Mouse (Mus musculus) cortical plate, adult 2 months (tissue): Measurements from ENCODE around the gene Gucy1b1. TPM values are rescaled to one million over a fixed set of nuclear protein-coding genes. Genes with fewer than 3 reads are reported as not detected.

Source experiments
- H3K27ac ChIP-seq: fragments of 200-500 bp; 2 replicates; pipeline ENCODE4 v1.5.1; 2012; ENCODE audit warnings: low read length, control low read depth, inconsistent platforms; ENCODE audit not compliant: insufficient read depth
- H3K4me1 ChIP-seq: fragments of 200-500 bp; 2 replicates; pipeline ENCODE4 v1.6.1; 2011; ENCODE audit warnings: low read length; ENCODE audit not compliant: control insufficient read depth, insufficient read depth
- H3K4me3 ChIP-seq: fragments of 200-500 bp; 2 replicates; pipeline ENCODE4 v1.5.1; 2011; ENCODE audit warnings: mild to moderate bottlenecking, low read length, control low read depth; ENCODE audit not compliant: insufficient read depth
- CTCF ChIP-seq: fragments of 200-500 bp; IDR thresholded peaks from 2 replicates; pipeline ENCODE4 v1.5.1; 2011; ENCODE audit warnings: mild to moderate bottlenecking, control low read depth, low read length; ENCODE audit not compliant: insufficient read depth; ENCODE audit errors: extremely low read depth
- POLR2A ChIP-seq: fragments of 200-500 bp; IDR thresholded peaks from 2 replicates; pipeline ENCODE4 v1.6.1; 2011; ENCODE audit warnings: mild to moderate bottlenecking, low read length, control low read depth; ENCODE audit not compliant: insufficient read depth; ENCODE audit errors: extremely low read depth
- polyA plus RNA-seq: library from polyadenylated mRNA; depleted of rRNA; stranded (reverse); fragments of >200 nt; gene quantifications from 2 replicates; pipeline ENCODE4 v1.2.3, GENCODE M21; 2012

Gucy1b1 gene
- polyA plus RNA-seq, 1 experiment: 121 TPM

DNA sequence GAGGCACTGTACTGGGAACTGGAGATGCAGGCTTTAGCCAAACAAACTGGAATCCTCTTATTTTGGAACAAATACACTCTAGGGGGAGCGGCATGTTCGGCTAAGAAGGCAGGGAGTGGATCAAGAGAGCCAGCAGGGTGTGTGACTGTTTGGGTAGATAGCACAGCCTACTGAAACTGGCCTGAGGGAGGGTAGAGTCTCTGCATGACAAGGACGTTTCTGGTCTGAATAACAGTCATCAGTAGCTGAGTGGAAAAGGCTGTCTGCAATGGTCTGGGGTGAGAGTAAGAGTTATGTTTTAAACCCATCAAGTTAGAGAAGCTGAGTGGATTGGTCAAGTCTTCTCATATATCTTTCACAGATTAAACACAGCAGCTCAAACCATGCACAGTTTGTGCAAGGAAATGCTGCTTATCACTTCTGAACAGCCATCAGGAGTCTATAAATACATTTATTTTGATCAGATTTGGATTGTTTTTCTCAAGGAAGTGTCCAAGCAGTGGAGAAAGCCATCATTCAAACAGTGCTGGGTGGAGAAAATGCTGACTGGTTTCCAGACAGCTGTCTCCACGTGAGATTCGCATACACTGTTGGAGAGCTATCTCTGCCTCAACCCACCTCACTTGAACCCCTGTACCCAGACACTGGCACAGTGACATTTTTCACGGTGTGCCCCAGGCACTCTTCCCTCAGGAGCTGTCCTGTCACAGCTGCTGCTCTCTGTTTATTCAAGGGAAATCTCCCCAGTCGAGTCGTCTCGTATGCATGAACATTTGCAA, 12.9 kb downstream of the Gucy1b1 start:
- H3K4me3 ChIP-seq: no peak overlapping the region
- peaks cover 11% of the 10 kb centered on the region for H3K4me1 ChIP-seq
- TF ChIP-seq CTCF: no peak
- TF ChIP-seq POLR2A: no peak
- no peak overlapping the region for H3K27ac ChIP-seq

DNA sequence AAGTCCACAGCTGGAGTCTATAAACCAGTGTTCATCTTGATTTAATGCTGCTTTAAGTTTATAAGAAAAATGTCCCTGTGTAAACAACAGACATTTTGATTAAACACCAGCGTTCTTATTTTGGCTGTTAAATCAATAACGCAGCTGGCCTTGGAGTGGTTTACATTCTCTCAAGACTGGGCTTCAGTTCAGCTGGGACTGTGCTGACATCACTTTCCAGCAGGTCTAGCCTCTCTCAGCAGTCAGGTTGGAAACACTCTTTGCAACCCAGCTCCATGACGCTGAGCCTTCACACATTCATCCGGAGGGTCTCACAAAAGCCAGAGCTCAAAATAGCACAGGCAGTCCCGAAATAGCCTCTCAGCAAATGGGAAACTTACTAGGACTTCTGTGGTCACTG, 17.3 kb downstream of the Gucy1b1 start:
- peaks cover 8% of the 10 kb centered on the region for H3K4me1 ChIP-seq
- no peak for TF ChIP-seq POLR2A
- TF ChIP-seq CTCF: no peak
- no peak overlapping the region for H3K4me3 ChIP-seq
- no peak overlapping the region for H3K27ac ChIP-seq

DNA sequence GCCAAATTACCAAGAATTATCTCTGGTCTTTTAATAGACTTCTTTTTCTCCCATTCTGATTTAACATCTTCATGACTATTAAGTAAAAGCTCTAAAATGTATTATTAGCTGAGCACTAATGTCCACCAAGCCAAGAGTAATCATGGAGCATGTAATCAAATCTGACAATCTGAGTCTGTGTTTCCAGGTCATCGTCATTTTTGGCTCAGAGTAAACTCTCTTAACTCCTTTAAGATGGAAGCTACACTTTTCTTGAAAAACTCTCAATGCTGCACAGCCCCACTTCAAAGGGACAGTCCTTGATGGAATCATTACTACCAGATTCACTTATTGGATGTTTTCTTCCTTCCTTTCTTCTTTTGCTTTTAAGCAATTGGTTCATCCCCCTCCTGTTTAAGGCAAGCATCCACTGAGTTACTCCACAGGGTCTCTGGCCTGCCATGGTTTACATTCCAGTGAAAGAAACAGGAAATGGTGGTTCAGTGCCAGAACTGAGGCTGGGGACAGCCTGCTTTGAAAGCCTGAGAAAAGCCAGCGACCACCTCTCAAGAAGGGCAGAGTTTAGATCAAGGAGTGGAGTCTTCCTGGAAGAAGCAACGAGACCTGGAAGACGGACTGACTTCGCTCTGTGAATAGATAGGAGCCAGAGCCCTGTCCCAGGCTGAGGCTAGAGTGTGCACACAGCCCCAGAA, 20.1 kb downstream of the Gucy1b1 start:
- H3K27ac ChIP-seq: no peak overlapping the region
- peaks cover 3% of the 10 kb centered on the region; the same call in 1 of the 2 replicates for H3K4me1 ChIP-seq
- TF ChIP-seq CTCF (no peak), POLR2A (no peak)
- no peak overlapping the region for H3K4me3 ChIP-seq

DNA sequence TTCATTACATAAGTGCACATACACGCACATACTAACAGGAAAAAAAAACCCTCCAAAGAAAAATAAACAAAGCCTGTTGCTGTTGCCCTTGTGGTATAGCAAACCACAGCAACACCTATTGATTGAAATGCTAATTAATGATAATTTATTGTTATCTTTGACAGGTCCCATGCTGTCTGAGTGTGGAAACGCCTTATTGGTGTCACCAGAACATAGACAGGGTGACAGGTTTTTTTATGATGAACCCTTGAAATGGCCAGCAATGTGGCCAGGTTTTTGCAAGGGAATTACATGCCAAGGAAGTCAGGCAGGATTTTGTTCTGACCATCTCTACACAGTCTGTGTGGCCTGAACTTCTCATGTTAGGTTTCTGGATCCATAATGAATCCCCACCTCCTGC, 22.5 kb downstream of the Gucy1b1 start:
- no peak overlapping the region for H3K27ac ChIP-seq
- no peak for TF ChIP-seq CTCF
- no peak for TF ChIP-seq POLR2A
- H3K4me3 ChIP-seq: no peak overlapping the region
- peaks cover 3% of the 10 kb centered on the region; the same call in 1 of the 2 replicates for H3K4me1 ChIP-seq

DNA sequence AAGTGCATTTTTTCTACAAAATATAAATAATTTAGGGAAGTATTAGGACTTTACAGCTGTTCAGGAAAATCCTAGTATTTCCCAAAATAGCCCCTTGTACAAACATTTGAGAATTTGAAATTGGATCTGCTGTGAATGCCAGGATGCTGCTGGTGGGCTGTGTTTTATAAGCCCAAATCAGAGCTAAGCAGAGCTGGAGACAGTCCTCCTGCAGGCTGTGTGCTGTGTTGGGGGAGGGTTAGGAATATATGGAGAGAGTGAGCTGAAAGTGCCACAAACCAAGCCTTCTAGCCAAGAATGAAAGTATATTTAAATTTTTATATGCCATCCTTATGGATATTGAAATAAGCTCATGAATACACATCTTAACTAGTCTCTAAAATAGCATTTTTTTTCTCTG, 23.0 kb downstream of the Gucy1b1 start:
- Histone ChIP-seq H3K4me3 (no peak overlapping the region), H3K27ac (no peak overlapping the region), H3K4me1 (peaks cover 3% of the 10 kb centered on the region)
- TF ChIP-seq CTCF: no peak
- no peak for TF ChIP-seq POLR2A

DNA sequence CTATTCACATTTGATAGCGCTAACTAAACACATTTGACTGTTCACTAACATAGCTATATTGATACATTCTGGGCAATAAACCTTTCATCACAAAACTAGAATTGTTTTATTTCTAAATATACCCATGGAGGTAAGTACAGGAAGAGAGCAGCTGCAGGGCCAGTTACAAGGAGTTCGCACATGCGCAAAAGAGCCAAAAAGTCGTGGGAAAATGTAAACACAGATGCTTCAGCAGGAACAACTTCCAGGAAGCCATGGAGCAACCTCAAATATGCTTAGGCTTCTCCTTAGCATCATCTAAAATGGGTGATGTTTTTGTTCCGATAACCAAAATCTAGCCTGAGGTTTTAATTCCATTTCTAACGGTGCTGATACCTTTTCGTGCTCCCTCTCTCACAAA, 25.8 kb downstream of the Gucy1b1 start:
- H3K27ac ChIP-seq: no peak overlapping the region
- no peak overlapping the region for H3K4me3 ChIP-seq
- peaks cover 6% of the 10 kb centered on the region for H3K4me1 ChIP-seq
- TF ChIP-seq POLR2A (no peak), CTCF (no peak)

DNA sequence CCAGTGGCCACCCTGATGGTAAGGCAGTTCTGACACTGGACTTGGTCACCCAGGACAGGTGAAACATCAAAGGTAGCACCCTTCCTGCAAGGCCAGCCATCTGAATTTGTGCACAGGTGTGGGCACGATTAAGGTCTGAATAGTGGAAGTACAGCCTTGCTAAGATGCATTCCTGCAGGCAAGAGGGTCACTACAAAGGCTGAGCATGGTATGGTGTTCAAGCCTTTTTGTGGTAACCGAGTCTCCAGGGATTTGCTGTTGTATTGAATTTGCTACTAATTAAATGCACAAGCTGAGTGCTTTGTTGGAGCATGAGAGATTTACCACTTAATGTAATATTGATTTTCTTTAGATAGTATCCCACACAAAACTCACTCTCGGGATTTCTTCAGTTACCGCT, 26.4 kb downstream of the Gucy1b1 start:
- TF ChIP-seq CTCF (no peak), POLR2A (no peak)
- H3K27ac ChIP-seq: no peak overlapping the region
- no peak overlapping the region for H3K4me3 ChIP-seq
- H3K4me1 ChIP-seq: peaks cover 8% of the 10 kb centered on the region

DNA sequence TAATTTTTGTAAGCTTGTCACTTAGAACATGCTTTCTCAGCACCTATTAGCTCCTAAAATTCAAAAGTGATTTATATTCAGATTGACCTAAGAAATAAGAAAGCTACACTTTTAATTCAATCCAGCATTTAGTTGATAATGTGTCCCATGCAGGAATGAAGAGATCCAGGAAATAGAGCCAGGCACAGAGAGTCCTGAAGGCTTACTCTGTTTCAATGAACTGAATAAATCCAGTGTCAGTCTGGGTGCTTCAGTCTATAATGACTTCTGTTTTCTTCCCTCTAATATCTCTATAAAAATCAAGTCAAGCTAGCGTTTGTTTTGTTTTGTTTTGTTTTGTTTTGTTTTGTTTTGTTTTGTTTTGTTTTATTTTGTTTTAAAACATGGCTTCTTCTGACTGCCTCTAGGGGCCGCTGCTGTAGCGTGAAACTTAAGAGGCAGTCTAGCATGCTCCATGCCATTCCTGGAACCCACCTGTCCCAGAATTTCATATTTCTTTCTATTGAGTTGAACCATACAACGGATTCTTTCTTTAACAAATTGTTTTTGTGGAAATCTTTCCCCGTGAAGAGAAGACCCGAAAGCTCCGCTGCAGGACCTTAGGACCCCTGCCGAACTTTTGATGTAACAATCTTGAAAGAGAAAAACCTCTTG, 27.3 kb downstream of the Gucy1b1 start:
- Histone ChIP-seq H3K4me1 (peaks cover 8% of the 10 kb centered on the region), H3K4me3 (no peak overlapping the region), H3K27ac (no peak overlapping the region)
- TF ChIP-seq POLR2A (no peak), CTCF (peak; percentile 77)

DNA sequence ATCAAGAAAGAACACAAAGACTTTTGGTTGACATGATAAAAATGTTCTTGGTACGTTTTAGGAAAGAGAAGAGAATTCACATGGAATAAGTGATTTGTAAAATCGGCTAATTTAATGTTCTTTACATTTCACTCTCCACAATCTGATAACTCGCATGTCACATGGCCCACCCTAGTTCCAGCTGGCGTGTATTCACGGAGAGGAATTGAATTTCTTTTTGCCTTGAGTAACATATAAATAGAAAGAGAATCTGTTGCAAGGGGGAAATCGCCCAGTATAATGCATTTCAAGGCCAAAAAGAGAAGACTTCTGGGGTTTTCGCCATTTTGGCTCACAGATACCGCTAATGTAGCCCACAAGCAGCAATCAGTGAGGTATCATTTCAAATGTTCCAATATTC, 28.4 kb downstream of the Gucy1b1 start:
- H3K4me1 ChIP-seq: peaks cover 5% of the 10 kb centered on the region
- no peak overlapping the region for H3K27ac ChIP-seq
- TF ChIP-seq CTCF (no peak), POLR2A (no peak)
- H3K4me3 ChIP-seq: no peak overlapping the region

DNA sequence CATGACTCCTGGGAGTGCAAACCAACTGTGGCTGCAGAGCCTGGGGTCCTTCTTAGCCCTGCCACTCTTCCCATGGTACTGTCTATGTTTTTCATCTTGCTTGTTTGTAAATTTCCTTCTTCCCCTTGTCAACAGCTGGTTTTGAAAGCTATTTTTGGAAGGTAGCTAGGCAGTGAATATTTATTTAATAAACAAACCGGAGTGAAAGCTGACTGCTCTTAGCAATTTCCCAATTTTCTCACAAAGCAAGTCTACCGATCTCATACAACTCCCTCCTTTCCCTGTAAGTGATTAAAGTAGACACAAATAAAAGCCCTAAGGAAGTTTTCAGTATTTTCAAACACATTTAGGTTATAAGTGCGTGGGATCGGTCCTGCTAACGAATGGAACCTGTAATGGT, 29.6 kb downstream of the Gucy1b1 start:
- no peak for TF ChIP-seq CTCF
- TF ChIP-seq POLR2A: no peak
- peaks cover 5% of the 10 kb centered on the region for H3K4me1 ChIP-seq
- no peak overlapping the region for H3K4me3 ChIP-seq
- no peak overlapping the region for H3K27ac ChIP-seq
